Mouse (Mus musculus): ENCODE results near the gene Hacd1.

DNA sequence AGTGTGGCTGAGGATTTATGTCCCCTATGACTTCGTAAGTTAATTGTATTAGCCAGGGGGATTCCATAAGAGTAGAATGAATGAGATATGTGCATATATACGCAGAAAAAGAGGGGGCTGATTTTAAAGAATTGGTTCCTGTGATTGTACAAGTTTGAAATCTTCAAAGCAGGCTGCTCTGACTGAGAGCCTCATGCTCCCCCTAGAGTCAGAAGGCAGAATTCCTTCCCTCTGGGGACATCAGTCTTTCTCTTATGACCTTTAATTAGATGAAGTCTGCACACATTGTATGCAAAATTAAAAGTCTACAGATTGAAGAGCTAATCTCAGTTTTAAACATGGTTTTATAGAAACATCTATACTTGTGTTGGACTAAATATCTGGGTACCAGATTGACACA is 117.8 kb downstream of the Hacd1 start:
- TF ChIP-seq GATA1 (IDR thresholded peaks at IDR 0.05; ENCODE audit: low read length), result no peak
- TF ChIP-seq TAL1 (IDR thresholded peaks at IDR 0.05; ENCODE audit: low read length), result no peak

Data from erythroblast, embryonic 14.5 days (primary cell).